Mouse (Mus musculus): ENCODE results near the gene Ces2e.
"Not testable (repeated sequence)": the region's sequence is repeated elsewhere in the genome, so short reads cannot be mapped to it uniquely, and the experiment has no call there.

Gene Ces2e

DNA sequence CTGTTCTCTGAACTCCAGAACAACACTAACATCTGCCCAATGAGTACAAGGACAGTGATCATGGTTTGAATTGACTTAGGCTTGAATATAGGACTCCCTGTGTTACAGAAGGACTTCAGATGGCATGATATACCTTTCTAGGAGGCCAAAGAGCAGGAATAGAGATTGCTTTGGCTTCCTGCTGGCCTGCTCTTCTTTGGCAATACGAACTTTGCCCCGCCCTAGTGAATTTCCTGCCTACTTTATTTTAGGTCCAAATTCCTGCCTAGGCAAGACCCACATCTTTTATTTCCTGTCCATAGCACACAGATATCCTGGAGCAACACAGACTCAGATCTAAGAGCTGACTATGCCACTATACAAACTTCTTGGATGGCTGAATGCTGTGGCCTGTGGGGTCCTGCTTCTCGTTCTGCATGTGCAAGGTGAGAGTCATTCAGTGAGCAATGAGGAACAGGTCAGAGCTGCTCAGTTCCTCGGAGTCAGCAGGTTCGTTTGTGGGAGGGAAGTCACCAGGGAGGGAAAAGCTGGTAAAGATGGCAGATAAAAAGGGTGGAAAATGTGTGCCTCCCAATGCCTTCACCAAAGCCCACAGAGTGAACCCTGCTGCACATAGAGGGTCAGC lies at the start of gene Ces2e:
Gene Ces2e (plus strand): TSS at position 289 of the 625 bp plus-strand sequence.
- DNase-seq (ENCODE audit: low spot score) = no peak

DNA sequence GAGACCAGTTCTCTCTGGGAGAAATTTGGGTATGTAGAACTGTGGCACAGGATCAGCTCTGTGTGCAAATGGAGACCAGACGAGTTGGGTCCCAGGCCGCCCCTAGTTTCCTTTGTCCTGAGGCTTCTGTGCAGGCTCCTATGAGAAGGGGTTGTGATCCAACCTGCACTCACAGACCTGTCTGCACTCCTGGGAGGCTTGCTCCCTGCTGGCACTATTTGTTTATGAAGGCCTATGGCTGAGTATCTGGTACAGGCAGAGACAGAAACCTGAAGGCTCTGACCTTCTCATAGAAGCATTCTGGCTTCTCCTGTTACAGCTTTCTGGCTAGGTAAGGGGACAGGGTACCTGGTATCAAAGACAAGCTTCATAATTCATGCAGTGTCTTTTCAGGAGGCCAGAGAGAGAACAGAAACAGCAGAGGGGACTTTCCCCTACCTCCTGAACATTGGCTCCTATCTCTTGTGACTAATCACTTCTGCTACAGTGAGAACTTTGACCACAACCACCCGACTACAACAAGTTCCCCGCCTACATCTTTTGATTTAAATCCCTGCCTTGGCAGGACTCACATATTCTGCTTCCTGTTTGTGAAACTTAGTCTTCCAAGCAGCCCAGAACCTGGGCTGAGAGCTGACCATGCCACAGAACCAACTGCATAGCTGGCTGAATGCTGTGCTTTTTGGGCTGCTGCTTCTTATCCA lies 39.7 kb upstream of the Ces2e start:
- DNase-seq (ENCODE audit: low spot score) = not testable (repeated sequence)

DNA sequence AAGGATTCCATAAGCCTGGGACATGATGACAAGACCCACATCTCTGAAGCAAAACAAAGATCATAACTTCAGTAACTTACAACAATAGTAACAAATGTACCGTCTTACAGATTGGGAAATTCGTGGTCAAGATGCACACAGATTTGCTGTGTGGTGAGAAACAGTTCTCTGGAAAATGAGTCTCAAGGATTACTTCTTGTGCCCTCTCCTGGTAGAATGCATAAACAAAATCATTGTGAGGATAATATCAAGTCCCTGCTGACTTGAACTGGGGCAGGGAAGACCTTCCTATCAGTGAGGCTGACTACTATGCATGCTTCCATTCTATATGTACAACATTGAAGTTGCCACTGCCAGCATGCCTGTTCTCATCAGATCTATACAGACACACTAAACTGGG lies 24.3 kb upstream of the Ces2e start:
- DNase-seq (ENCODE audit: low spot score) = no peak

DNA sequence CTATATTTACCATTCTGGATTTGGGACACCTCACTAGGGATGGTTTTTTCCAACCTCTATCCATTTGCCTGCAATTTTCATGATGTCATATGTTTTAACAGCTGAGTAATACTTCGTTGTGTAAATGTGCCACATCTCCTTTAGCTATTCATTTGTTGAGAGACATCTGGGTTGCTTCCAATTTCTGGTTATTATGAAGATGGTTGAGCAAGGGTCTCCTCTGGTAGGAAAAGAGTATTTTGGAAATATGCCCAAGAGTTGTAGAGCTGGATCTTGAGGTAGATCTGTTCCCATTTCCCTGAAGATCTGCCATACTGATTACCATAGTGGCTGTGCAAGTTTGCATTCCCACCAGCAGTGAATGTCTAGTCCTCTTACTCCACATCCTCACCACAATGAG lies 18.9 kb upstream of the Ces2e start:
- DNase-seq (ENCODE audit: low spot score) = no peak

DNA sequence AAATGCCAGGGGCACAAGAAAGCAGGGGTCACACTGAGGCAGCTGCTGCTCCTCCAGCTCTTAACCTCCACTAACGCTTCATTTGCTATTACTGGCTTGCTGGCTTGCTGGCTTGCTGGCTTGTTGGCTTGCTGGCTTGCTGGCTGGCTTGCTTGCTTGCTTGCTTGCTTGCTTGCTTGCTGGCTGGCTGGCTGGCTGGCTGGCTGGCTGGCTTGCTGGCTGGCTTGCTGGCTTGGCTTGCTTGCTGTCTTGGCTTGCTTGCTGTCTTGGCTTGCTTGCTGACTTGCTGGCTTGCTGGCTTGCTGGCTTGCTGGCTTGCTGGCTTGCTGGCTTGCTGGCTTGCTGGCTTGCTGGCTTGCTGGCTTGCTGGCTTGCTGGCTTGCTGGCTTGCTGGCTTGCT lies 17.0 kb upstream of the Ces2e start:
- peak; percentile 4 for DNase-seq (ENCODE audit: low spot score)

DNA sequence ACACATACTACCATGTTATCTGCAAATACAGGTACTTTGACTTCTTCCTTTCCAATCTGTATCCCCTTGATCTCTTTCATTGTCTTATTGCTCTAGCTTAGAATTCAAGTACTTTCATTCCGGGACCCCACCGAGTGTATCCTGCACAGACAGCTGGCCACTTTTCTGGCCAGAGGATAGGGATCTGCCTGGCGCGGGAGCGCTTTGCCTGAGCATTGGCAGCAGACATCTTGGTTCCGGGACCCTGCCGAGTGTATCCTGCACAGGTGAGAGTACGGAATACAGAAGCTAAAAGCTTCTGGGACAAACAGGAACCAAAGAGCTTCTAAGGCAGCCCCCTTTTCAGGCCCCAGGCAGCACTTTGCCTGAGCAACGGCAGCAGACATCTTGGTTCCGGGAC lies 16.4 kb upstream of the Ces2e start:
- DNase-seq (ENCODE audit: low spot score) = not testable (repeated sequence)

DNA sequence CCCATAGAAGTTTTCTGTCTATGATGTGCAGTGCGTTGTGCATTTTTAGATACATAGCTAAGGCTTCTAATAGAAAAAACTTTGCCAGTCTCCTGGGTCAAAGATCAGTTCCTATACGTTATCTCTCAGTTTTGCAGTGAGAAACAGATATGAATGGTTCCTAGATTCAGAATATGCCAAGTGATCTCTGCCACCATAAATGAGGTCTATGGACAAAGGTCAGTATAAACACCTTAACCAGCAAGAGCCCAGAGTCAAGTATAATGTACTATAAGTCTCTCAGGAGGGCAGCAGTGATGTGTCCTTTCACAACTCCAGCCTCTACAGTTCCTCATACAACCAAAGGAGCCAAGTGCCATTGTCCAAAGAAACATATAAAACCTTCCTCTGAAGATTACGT lies 1.2 kb downstream of the Ces2e start:
- no peak for DNase-seq (ENCODE audit: low spot score)

DNA sequence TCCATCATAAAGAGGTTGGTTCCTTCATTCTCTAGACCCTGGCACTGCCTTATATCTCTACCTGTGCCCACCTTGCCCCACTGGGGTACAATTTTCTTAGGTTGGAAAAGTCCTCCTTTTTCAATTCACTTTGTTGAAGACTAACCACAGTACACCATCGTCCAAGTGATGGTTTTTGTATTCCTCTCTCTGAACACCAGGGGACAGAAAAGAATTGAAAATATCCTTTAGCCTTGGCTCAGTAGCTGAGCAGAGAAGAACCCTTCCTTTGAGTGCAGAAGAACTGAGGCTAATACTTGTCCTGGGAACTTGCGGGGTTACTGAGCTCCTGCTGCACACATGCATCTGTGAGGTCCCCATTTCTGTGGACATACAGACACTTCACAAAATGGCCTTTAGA lies 18.6 kb downstream of the Ces2e start:
- no peak for DNase-seq (ENCODE audit: low spot score)

GRCm38 (mm10) chr8:104947056-104947455 lies 21.0 kb downstream of the Ces2e start, which contains the start of gene Ces2f:
TSS of gene Ces2f (plus strand) at chr8:104947356.
- no peak for DNase-seq (ENCODE audit: low spot score)

DNA sequence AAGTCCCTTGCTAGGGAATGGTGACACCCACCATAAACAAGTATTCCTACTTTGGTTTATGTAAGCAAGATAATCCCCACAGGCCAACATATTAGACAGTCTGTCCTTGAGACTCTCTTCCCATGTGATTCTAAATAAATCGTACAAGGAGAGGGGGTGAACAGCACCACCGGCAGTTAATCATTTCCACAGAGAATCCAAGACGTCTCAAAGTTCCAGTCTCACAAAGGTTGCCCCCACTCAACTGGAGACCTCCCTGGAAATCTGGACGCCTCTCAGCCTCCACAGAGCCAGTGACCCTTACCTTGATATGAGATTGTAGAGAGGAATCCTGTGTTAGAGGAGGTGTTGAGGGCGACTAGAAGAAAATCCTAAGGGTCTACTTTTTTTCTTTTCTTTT lies 23.0 kb downstream of the Ces2e start:
- DNase-seq (ENCODE audit: low spot score) = no peak

DNA sequence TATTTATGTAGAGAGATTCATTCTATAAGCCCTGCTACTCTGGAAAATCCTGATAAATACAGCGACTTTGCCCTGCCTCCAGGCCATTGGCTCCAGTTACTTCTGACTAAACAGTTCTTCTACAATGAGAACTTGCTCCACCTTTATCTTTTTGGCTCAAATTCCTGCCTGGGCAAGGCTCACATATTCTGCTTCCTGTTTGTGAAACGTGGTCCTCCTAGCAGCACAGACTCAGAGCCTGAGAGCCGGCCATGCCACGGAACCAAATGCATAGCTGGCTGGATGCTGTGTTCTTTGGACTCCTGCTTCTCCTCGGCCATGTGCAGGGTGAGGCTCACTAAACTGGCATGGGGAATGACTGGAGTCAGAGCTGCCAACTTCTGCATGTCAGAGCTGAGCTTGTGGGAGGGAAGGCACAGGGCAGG lies 35.5 kb downstream of the Ces2e start, which contains the start of gene Ces2g:
Gene Ces2g (plus strand): TSS at position 182 of the 425 bp plus-strand sequence.
- no peak for DNase-seq (ENCODE audit: low spot score)

- no peak for DNase-seq (ENCODE audit: low spot score)
Observed at GRCm38 (mm10) chr8:104962229-104962901, 36.3 kb downstream of the Ces2e start.

GRCm38 (mm10) chr8:104963375-104963894 lies 37.4 kb downstream of the Ces2e start:
- no peak for DNase-seq (ENCODE audit: low spot score)

GRCm38 (mm10) chr8:104984126-104984525 lies 58.1 kb downstream of the Ces2e start:
- DNase-seq (ENCODE audit: low spot score) = no peak
